Mouse (Mus musculus) lung, postnatal 0 days (tissue): ENCODE results near the gene Dusp10. TPM values are rescaled to one million over a fixed set of nuclear protein-coding genes. Genes with fewer than 3 reads are reported as not detected.

Experiments used
- ATAC-seq: fragments of 200-750 bp; cut with Nextera tagmentation; 2 replicates; pipeline ENCODE4 v1.8.0; 2017; ENCODE audit warnings: moderate library complexity
- DNase-seq: peaks from one replicate; pipeline ENCODE4 v3.0.0-alpha.2; 2016; ENCODE audit warnings: low spot score
- H3K27ac ChIP-seq: fragments of 300-500 bp; sonication (generic); 2 replicates; pipeline ENCODE4 v1.5.1; 2014; ENCODE audit warnings: antibody characterized with exemption, mild to moderate bottlenecking, low read length, mixed read lengths
- H3K27me3 ChIP-seq: fragments of 300-500 bp; sonication (generic); replicated peaks from 2 replicates; pipeline ENCODE4 v1.6.1; 2014; ENCODE audit warnings: low read length, mixed read lengths; ENCODE audit not compliant: insufficient read depth
- H3K36me3 ChIP-seq: fragments of 300-500 bp; sonication (generic); 2 replicates; pipeline ENCODE4 v1.6.1; 2014; ENCODE audit warnings: low read length, mixed read lengths; ENCODE audit not compliant: insufficient read depth
- H3K4me1 ChIP-seq: fragments of 300-500 bp; sonication (generic); 2 replicates; pipeline ENCODE4 v1.6.1; 2014; ENCODE audit warnings: antibody characterized with exemption, low read depth, low read length, mixed read lengths; ENCODE audit not compliant: insufficient read depth
- H3K4me2 ChIP-seq: fragments of 300-500 bp; sonication (generic); replicated peaks from 2 replicates; pipeline ENCODE4 v1.6.1; 2014; ENCODE audit warnings: low read depth, mild to moderate bottlenecking, low read length, moderate library complexity, mixed read lengths
- H3K4me3 ChIP-seq: fragments of 300-500 bp; sonication (generic); 2 replicates; pipeline ENCODE4 v1.5.1; 2014; ENCODE audit warnings: low read depth, low read length
- H3K9ac ChIP-seq: fragments of 300-500 bp; sonication (generic); replicated peaks from 2 replicates; pipeline ENCODE4 v1.6.1; 2014; ENCODE audit warnings: low read depth, mild to moderate bottlenecking
- H3K9me3 ChIP-seq: fragments of 300-500 bp; sonication (generic); 2 replicates; pipeline ENCODE4 v1.6.1; 2016; ENCODE audit warnings: low read length, mixed read lengths
- CTCF ChIP-seq: IDR thresholded peaks from 2 replicates; pipeline ENCODE4 v1.5.1; 2016; ENCODE audit warnings: antibody characterized with exemption, mild to moderate bottlenecking
- EP300 ChIP-seq: IDR thresholded peaks from 2 replicates; pipeline ENCODE4 v1.6.1; 2016; ENCODE audit warnings: antibody characterized with exemption, mild to moderate bottlenecking, control low read depth
- WGBS: fragments of 180-500 bp; shearing (Covaris S2); extraction: QIAGEN DNeasy Blood & Tissue Kit; methylation state at CpG from one replicate; pipeline ENCODE4 v1.1.7; 2014; 5-methylcytosine and 5-hydroxymethylcytosine counted together
- polyA plus RNA-seq: library from polyadenylated mRNA; unstranded; fragments of >200 nt; fragmentation: Nextera tagmentation; extraction: Ambion mirVana; gene quantifications from 2 replicates; pipeline ENCODE4 v1.2.1, GENCODE M21; 2015

Gene Dusp10
- polyA plus RNA-seq, 1 experiment from 2014 or later = 6.7 TPM

GRCm38 (mm10) chr1:184076756-184077155 is 63.7 kb downstream of the Dusp10 start:
- 37% methylated on average over 2 of the region's 2 CpGs for WGBS
- H3K4me2 ChIP-seq = no peak overlapping the region

GRCm38 (mm10) chr1:184079304-184079703 is 66.2 kb downstream of the Dusp10 start:
- H3K27ac ChIP-seq = no peak overlapping the region
- H3K9me3 ChIP-seq = no peaks in the 10 kb centered on the region
- no peak for DNase-seq
- ATAC-seq = no peak
- H3K4me1 ChIP-seq = no peaks in the 10 kb centered on the region
- no peak overlapping the region for H3K9ac ChIP-seq
- no peaks in the 10 kb centered on the region for H3K27me3 ChIP-seq
- no peak for TF ChIP-seq EP300
- TF ChIP-seq CTCF = no peak
- WGBS = 89% methylated on average over 3 of the region's 3 CpGs
- no peak overlapping the region for H3K4me2 ChIP-seq
- no peaks in the 10 kb centered on the region for H3K36me3 ChIP-seq
- H3K4me3 ChIP-seq = no peak overlapping the region

More at GRCm38 (mm10) chr1:184076756-184077155, 63.7 kb downstream of the Dusp10 start:
- TF ChIP-seq CTCF (no peak), EP300 (peak; percentile 70)
- Histone ChIP-seq H3K9me3 (no peaks in the 10 kb centered on the region), H3K27ac (no peak overlapping the region), H3K4me3 (no peak overlapping the region), H3K36me3 (no peaks in the 10 kb centered on the region), H3K27me3 (no peaks in the 10 kb centered on the region), H3K4me1 (no peaks in the 10 kb centered on the region), H3K9ac (no peak overlapping the region)
- DNase-seq (peak; percentile 49), ATAC-seq (peak; percentile 62)

- no peaks in the 10 kb centered on the region for H3K4me1 ChIP-seq
- no peaks in the 10 kb centered on the region for H3K9me3 ChIP-seq
- ATAC-seq (no peak), DNase-seq (peak; percentile 37)
- H3K36me3 ChIP-seq = no peaks in the 10 kb centered on the region
- no peak overlapping the region for H3K4me2 ChIP-seq
- H3K27me3 ChIP-seq = no peaks in the 10 kb centered on the region
- H3K9ac ChIP-seq = no peak overlapping the region
- no peak overlapping the region for H3K4me3 ChIP-seq
- 31% methylated on average over 3 of the region's 3 CpGs for WGBS
- TF ChIP-seq CTCF (no peak), EP300 (no peak)
- no peak overlapping the region for H3K27ac ChIP-seq
These were observed 69.6 kb downstream of the Dusp10 start for GRCm38 (mm10) chr1:184082661-184083060.

- TF ChIP-seq CTCF = no peak
- no peak for TF ChIP-seq EP300
- no peaks in the 10 kb centered on the region for H3K36me3 ChIP-seq
- no peaks in the 10 kb centered on the region for H3K4me1 ChIP-seq
- 64% methylated on average over 7 of the region's 7 CpGs for WGBS
- H3K9me3 ChIP-seq = 0 out of 2 replicates have a peak, but pooled peaks cover 2% of the 10 kb centered on the region
- no peaks in the 10 kb centered on the region for H3K27me3 ChIP-seq
- no peak overlapping the region for H3K4me2 ChIP-seq
- no peak overlapping the region for H3K4me3 ChIP-seq
- H3K9ac ChIP-seq = no peak overlapping the region
- DNase-seq (peak; percentile 24), ATAC-seq (no peak)
- no peak overlapping the region for H3K27ac ChIP-seq
These were observed 70.1 kb downstream of the Dusp10 start for GRCm38 (mm10) chr1:184083166-184083565.

GRCm38 (mm10) chr1:184084961-184085360 is 71.9 kb downstream of the Dusp10 start:
- Histone ChIP-seq H3K27ac (no peak overlapping the region), H3K9me3 (0 out of 2 replicates have a peak, but pooled peaks cover 2% of the 10 kb centered on the region), H3K9ac (no peak overlapping the region), H3K4me3 (no peak overlapping the region), H3K4me1 (no peaks in the 10 kb centered on the region), H3K4me2 (no peak overlapping the region), H3K36me3 (no peaks in the 10 kb centered on the region), H3K27me3 (no peaks in the 10 kb centered on the region)
- no peak for DNase-seq
- ATAC-seq = no peak
- WGBS = 76% methylated on average over 3 of the region's 3 CpGs
- TF ChIP-seq CTCF (no peak), EP300 (no peak)

GRCm38 (mm10) chr1:184090515-184090914 is 77.4 kb downstream of the Dusp10 start:
- Histone ChIP-seq H3K9ac (no peak overlapping the region), H3K9me3 (0 out of 2 replicates have a peak, but pooled peaks cover 2% of the 10 kb centered on the region), H3K4me1 (no peaks in the 10 kb centered on the region), H3K4me2 (no peak overlapping the region), H3K4me3 (no peak overlapping the region), H3K27me3 (no peaks in the 10 kb centered on the region), H3K36me3 (no peaks in the 10 kb centered on the region), H3K27ac (no peak overlapping the region)
- TF ChIP-seq CTCF (no peak), EP300 (no peak)
- DNase-seq (no peak), ATAC-seq (no peak)
- 70% methylated on average over 6 of the region's 6 CpGs for WGBS

GRCm38 (mm10) chr1:184094914-184095313 is 81.8 kb downstream of the Dusp10 start:
- Histone ChIP-seq H3K4me2 (no peak overlapping the region), H3K9me3 (no peaks in the 10 kb centered on the region), H3K27me3 (no peaks in the 10 kb centered on the region), H3K4me3 (no peak overlapping the region), H3K27ac (no peak overlapping the region), H3K36me3 (no peaks in the 10 kb centered on the region), H3K9ac (no peak overlapping the region), H3K4me1 (no peaks in the 10 kb centered on the region)
- ATAC-seq = no peak
- 59% methylated on average over 3 of the region's 3 CpGs for WGBS
- DNase-seq = no peak
- TF ChIP-seq EP300 (no peak), CTCF (no peak)
